Mouse (Mus musculus) adrenal gland, postnatal 36 days (tissue): Measurements from ENCODE around the gene Galnt3. TPM values are rescaled to one million over a fixed set of nuclear protein-coding genes. Genes with fewer than 3 reads are reported as not detected.
A peak's percentile ranks its signal among the peaks of the same experiment; 100 is the strongest.

ENCODE experiments used
- DNase-seq, 2 experiments: peaks; one replicate each; pipeline ENCODE4 v3.0.0; 2021; ENCODE audit warnings: mixed read lengths in 1 of 2
- long read RNA-seq, 2 experiments: library from polyadenylated mRNA; stranded (forward); transcript quantifications; one replicate each; pipeline ENCODE4 v2.0.0; 2021; ENCODE audit warnings: borderline sequencing depth in 2 of 2
- total RNA-seq, 2 experiments: library from RNA; stranded (reverse); gene quantifications; 2 replicates each; pipeline ENCODE4 v1.2.3; 2021

The Galnt3 gene
- 1 to 10 TPM in 1 of 2 experiments, under 1 TPM in 1; 0.63 to 2.0 TPM for total RNA-seq
- long read RNA-seq, experiment 1: 0 reads
- long read RNA-seq, experiment 2: 0 reads

DNA sequence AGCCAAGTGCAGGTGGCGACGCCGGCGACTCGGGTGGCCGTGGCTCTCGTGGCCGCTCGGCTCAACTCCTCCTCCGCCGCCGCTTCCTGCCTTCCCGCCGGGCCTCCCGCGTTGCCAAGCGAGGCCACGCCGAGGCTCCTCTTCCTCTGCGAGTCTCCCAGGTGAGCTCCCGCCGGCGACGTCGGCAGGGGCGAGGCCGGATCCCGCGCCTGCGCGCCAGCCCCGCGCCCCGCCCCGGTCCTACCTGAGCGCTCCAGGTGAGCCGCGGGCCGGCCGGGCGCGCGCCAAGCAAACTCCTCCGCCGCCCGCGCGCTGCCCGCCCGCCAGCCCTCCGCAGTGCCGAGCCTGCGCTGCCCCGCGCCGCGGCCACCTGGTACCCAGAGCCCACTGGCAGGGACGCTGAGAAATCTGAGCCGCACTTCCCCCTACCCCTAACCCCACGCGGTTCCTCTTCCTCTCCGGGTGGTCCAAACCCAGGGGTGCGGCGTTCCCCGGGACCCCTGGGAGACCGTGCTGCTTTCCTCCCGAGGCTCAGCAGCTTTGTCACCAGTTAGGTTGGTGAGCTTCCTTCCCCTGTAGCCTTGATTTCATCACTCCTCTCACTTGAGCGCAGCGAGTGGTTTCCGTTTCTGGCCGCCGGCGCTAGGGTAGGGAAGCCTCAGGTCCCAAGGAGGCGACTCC, at the start of gene Galnt3:
Galnt3 (minus strand) TSS at position 404 of the 681 bp plus-strand sequence.
- DNase-seq: peak; percentile 14 to 15

- no peak for DNase-seq
Measured at GRCm38 (mm10) chr2:66173134-66173533, 48.3 kb upstream of the Galnt3 start.

GRCm38 (mm10) chr2:66171643-66172042, 46.8 kb upstream of the Galnt3 start:
- no peak for DNase-seq

DNA sequence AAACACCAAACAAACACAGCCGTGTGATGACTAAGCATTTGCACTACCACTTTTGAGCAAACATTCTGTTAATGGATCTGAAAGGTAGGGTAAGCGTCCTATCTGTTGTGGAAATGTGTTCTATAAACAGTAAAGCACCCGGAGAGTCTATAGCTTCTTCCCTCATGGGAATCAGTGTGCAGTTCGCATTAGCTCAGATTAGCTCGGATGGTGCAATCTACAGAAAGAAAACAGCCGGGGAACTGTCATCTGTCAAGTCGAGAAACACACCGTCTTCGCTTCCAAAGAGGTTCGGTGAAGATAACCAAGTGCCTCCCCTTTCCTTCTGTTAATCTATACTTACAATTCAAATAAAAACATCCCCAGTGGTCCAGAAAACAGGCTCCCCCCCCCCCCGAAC, 45.9 kb upstream of the Galnt3 start:
- DNase-seq: no peak

- no peak for DNase-seq
Measured at GRCm38 (mm10) chr2:66165025-66165424, 40.2 kb upstream of the Galnt3 start.

DNA sequence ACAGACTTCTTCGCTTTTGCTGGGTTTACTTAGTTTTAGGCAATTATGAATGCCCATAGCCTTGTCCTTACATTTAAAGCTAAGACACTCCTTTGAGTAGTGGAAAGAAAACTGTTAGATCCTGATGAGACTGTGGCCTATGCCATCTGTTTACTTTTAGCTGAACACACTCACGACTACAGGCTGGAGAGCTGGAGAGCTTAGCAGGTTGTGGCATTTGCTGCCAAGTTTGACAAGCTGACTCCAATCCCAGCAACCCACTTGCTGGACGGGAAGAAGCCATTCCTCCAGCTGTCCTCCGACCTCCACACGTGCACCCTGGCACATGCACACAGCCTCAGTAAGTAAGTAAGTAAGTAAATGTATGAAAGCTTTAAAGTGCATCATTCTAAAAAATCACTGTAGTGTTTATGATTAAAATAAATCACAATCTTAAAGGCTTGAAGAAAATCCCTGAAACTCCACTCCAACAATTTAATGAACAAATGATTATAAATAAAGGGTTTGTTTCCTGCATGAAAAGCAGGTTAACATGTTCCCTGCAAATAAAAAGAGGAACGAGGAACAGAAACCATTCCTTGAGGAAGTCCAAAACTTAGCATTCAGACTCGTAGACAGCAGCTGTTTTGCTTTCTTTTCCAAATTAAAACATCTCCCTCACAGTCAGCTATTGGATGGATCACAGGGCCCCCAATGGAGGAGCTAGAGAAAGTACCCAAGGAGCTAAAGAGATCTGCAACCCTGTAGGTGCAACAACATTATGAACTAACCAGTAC, 33.5 kb upstream of the Galnt3 start:
- no peak for DNase-seq

DNA sequence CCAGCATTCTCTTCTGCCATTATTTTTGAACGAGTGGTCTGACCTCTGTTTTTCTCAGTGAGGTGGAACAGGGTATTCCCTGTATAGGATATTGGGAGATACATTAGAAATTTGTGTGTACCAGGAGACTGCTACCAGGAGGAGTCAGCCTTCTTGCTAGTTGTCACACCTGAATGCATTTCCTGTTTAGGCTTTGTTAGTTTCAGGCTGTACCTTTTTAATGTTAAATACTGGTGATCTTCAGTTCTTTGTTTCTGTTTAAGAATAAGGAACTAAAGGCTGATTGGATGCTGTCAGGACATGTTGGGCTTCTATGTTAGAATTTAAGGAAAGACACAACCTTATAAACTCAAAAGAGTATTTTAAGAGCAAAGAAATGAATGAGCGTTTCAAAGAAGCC, 26.6 kb upstream of the Galnt3 start:
- no peak for DNase-seq

- no peak for DNase-seq
Measured at GRCm38 (mm10) chr2:66150531-66150930, 25.7 kb upstream of the Galnt3 start.

- DNase-seq: no peak
Measured at GRCm38 (mm10) chr2:66148654-66149230, 23.9 kb upstream of the Galnt3 start.

GRCm38 (mm10) chr2:66146473-66146872, 21.7 kb upstream of the Galnt3 start:
- DNase-seq: no peak

DNA sequence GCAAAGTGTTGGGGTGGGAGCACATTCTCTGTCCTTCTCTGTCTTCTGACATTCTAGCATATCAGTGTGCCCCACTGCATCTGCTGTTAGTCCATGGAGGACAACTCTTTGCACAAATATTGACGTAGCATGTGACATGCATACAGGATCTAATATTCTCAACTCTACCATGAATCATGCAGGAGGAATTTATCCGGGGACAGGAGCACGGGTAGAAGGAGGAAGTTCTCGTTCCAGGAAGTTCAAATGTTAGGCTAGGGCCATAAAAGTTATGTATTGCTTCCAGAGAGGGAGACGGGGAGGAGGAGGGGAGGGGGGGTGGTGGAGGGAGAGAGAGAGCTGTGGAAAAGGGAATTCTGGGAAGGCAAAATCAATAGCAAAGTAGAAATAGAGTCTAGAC, 20.0 kb upstream of the Galnt3 start:
- DNase-seq: no peak

DNA sequence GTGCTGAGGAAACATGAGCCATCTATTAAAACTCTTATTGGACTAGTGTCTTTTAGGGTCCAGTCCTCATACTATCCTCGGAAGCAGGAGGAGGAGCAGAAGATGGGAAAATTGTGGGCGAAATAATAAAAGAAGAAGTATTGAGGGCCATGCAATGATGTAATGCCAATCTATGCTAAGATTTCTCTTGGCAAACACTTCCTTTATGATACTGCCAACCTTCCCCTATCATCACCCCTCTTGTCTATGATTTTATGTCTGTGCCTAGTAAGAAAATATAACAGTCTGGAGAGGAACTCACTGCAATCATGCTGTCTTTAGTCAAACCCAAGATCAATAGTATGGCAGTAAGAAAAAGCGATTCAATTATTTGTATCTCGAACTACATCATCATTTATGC, 18.5 kb upstream of the Galnt3 start:
- DNase-seq: no peak

DNA sequence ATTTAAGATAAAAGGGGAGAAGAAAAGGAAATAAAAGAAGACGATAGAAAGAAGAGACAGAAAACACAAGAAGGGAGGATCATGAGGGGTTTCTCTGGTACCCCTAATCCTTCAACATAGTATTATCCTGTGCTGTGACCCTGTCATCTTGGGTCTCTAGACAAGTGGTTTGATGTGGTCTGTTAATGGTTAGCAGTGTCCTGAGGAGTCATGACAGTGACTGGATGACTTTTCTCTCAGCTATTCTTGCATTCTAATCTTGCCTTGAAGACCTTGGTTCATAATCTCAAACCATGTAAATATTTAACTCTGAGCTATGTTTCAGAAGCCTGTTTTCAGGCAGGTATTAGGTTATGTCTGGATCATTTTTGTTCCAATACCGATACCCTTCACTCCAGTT, 17.9 kb upstream of the Galnt3 start:
- DNase-seq: no peak

- DNase-seq: no peak
Measured at GRCm38 (mm10) chr2:66142268-66142667, 17.5 kb upstream of the Galnt3 start.

GRCm38 (mm10) chr2:66140246-66140645, 15.5 kb upstream of the Galnt3 start:
- DNase-seq: no peak

DNA sequence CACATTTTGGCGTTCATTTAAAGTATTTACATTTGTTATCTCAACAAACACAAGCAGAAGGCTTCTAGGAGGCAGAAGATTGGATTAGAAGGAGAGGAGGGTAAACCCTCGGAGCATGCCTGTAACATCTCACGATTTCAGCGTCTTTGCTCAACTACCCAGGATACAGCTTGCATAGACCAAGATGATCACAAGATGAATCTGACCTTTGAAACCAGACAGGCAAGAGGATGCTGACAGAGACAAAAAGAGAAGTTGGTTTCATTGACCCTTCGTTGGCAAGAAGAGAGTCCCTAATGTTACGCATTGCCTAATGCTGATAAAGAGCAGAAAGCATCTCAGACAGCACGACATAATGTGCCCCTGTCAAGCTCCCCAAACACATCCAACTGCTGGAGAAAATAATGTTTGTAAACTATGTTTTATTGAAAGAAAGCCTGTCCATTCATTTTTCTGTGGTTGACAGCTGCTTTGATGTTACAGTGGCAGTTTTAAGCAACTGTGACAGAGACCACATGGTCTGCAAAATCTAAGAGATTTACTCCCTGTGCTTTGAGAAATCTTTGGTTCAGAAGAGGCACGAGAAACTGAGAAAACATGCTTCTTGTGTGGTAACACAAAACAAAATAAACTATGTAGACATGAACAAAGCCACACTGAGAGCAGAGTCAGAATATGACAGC, 7.2 kb upstream of the Galnt3 start:
- DNase-seq: no peak

DNA sequence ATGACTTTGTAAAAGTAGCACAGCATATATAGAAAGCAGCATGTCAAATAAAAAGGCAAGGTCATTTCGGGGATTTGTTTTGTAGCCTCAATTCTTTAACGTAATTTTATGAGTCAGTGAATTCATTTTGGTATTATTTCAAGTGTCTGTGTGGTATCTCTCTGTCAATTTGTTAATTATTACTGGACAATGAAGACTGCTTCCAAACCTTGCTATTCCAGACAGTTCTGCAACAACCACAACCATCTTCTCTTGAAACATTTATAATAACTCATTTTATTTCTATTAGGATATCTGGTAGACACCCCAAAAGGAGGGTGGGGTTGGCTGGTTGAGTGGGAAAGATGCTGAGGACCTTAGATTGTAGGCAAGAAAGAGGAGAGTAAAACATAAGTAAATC, 4.1 kb upstream of the Galnt3 start:
- no peak for DNase-seq

GRCm38 (mm10) chr2:66127541-66127940, 2.7 kb upstream of the Galnt3 start:
- DNase-seq: no peak

DNA sequence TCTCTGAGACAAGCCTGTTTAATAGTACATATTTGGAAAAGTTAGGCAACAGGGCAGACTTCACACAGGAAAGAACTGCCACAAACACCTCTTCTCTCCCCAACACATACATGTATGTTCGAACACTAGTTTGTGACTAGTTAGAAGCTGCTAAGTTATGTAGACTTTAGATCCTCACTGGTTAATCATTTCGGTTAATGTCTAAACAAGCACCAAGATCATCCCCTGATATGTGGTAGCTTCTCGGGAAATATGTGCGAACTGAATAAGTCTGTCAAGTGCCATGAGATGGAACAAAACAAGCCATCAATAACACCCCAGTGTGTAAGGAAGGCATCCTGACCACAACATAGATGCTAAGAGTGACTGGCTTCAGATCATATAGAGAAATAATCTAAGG, 2.1 kb upstream of the Galnt3 start:
- DNase-seq: no peak

DNA sequence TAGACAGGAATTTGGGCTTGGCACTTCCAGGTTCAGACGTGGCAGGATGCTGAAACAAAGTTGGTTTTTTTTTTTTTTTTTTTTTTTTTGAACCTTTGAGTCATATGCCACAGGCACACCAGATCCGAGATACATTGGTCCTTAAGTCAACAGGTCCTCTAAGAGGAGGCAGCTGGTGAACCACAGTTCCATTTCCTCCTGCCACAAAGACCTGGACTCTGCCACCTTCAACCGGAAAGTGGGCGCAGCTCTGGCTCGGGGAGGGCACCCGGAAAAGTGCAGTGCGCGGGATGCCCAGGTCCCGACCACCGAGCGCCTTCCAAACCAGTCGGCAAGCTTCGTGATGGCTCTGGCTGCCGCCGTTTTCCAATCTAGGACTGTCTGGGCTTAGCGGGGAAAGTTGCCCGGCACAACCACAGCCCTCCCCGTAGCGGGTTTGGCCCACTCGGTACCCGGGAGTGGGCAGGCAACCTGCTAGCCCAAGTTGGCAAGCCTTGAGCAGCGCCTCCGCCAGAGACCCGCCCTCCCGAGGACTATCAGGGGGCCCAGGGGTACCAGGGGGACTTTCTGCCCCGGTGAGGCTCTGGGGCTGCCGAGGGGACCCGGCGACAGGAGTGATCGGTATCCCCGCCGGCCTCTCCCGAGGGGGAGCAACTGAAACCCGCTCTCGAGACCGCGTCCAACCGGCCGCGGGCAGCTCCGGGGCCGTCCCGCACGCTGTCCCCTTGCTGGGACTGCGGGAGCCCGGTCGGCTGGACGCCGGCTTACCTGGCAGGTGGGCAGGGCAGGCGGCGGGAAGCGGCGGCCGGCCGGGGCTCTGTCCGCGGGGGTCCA, 821 bp downstream of the Galnt3 start:
- peak; percentile 1 to 2 for DNase-seq

DNA sequence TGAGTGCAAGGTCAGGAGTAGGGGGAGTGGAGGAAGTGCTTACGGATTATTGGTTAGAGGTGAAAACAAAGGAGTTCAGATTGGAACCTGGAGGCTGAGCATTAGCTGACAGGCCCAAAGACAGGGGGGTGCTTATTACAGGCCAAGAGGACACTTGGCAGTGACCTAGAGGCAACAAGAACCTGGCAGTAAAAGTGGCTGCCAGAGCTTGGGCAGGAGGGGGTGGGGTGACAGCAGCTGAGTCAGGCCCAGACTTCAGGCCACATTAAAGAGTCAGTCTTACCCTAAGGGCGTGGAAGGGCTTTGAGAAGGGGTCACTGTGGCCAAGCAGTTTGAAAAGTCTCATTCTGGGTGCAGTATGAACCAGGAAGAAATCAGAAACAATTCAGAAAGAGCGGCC, 7.1 kb downstream of the Galnt3 start:
- no peak for DNase-seq
